Mouse (Mus musculus) heart, embryonic 14.5 days (tissue): Measurements from ENCODE around the gene A730015C16Rik. TPM values are rescaled to one million over a fixed set of nuclear protein-coding genes. Genes with fewer than 3 reads are reported as not detected.

Experiments used
- polyA plus RNA-seq: library from polyadenylated mRNA; unstranded; fragments of >200 nt; fragmentation: Nextera tagmentation; extraction: Ambion mirVana; gene quantifications from 2 replicates; pipeline ENCODE4 v1.2.1, GENCODE M21; 2014

Gene A730015C16Rik
- polyA plus RNA-seq, 1 experiment from 2014 or later, result 0.73 TPM

Other genes with a start within 250 kb of the A730015C16Rik start
- gene Cc2d1b, start 228.7 kb downstream of the A730015C16Rik start, polyA plus RNA-seq, result 13.2 and 14.5 TPM in 2 replicates
- gene 3110021N24Rik, start 129.0 kb downstream of the A730015C16Rik start, polyA plus RNA-seq, result 1.6 and 2.2 TPM in 2 replicates
- 4.0 and 4.1 TPM in 2 replicates for gene Zfyve9, start 67.8 kb downstream of the A730015C16Rik start, polyA plus RNA-seq
- gene Btf3l4, start 15.0 kb downstream of the A730015C16Rik start, polyA plus RNA-seq, result 186 and 198 TPM in 2 replicates
- 128 and 130 TPM in 2 replicates for gene Txndc12, start 14.0 kb downstream of the A730015C16Rik start, polyA plus RNA-seq
- gene Kti12, start 834 bp downstream of the A730015C16Rik start, polyA plus RNA-seq, result 22.3 and 23.8 TPM in 2 replicates
- 5.0 and 6.6 TPM in 2 replicates for gene Rab3b, start 30.4 kb upstream of the A730015C16Rik start, polyA plus RNA-seq
- gene Nrd1, start 152.0 kb upstream of the A730015C16Rik start, polyA plus RNA-seq, result 37.5 and 37.9 TPM in 2 replicates